Mouse (Mus musculus) spleen, adult 12 weeks (tissue): Measurements from ENCODE around the gene Gm5269.

Experiments used
- DNase-seq: peaks from one replicate; pipeline ENCODE4 v3.0.0; 2022; ENCODE audit warnings: low spot score

Gm5269 gene

DNA sequence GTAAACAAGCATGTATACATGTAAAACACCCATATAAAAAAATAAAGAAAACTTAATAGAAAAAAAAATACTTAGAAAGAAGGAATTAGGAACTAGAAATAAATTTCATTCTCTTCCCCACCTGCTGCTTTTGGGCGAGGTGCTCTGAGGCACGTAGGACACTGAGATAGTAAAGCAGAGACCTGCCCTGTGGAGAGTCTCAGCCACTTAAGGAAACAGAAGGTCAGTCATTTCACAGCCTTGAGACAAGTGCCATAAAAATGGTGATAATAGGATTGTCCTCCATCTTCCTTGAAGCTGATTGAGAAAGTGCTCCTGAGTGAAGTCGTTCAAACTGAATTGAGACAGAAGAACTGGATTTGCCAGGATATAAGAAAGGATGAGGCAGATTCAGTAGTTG, 12.6 kb downstream of the Gm5269 start:
- no peak for DNase-seq

DNA sequence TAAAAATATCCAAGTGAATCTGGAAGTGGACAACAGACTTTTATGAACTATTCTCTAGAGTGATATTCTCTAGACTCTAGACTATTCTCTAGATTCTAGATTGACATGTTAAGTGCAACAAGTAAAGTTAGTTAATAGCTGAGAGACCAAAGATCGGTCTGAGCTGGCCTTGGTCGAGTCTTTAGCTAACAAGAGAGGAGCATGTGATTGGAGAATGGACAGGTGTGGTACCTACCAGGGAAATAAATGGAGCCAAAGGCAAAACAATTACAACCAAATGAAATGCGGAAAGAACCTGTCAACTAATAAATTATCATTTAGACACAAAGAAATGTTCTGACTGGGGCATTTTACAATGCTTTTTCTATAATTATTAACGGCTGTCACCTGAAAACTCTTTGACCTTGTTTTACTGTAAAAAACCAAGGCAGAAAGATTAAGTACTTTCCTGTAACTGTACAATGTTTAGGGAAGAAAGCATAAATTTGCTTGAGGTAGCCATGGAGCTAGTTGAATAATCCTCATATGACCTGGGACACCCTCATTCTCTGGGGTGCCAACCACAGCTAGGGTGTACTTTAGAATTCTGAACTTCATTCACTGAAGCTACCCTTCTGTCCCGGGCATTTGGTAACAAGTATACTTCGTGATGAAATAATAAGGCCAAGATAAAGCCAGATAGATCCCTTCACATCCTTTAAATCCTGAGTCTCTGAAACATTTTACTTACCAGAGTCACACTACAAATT, 13.4 kb downstream of the Gm5269 start:
- no peak for DNase-seq

- DNase-seq: no peak
Observed at GRCm38 (mm10) chr1:45875640-45876039, 14.4 kb downstream of the Gm5269 start.

GRCm38 (mm10) chr1:45873250-45873649, 16.8 kb downstream of the Gm5269 start:
- DNase-seq: no peak

GRCm38 (mm10) chr1:45868479-45869137, 21.5 kb downstream of the Gm5269 start:
- DNase-seq: no peak

GRCm38 (mm10) chr1:45868050-45868449, 22.0 kb downstream of the Gm5269 start:
- DNase-seq: no peak

DNA sequence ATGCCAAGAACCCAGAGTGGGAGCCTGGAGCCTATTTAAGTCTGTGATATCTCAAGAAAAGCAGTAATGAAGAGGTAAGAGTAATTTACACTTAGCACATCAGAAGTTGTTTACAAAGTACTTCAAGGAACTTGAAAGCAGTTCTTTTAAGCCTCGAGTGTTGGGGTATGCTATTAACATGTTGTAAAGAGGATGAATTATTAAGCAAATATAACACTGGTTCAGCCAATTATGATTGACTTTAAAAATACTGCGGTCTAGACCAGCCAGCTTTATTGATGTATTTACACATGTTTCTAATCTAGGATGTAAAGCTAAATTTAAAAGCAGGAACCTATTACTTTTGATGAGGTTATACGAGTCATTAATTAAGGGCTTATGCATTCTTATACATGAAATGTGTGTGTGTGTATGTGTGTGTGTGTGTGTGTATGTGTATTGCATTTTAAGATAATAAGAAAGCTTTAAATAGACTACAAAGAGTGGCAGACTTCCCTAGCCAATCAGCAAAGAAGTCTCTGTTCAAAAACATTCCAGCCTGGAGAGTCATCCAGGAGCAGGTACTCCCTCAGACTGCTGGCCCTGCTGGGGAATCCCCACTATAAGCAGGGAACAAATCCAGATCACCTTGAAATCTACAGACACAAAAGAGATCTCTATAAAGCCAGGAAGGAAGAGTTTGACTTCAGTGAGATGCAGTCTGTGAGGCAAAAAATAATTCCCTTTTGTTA, 23.6 kb downstream of the Gm5269 start:
- DNase-seq: no peak

DNA sequence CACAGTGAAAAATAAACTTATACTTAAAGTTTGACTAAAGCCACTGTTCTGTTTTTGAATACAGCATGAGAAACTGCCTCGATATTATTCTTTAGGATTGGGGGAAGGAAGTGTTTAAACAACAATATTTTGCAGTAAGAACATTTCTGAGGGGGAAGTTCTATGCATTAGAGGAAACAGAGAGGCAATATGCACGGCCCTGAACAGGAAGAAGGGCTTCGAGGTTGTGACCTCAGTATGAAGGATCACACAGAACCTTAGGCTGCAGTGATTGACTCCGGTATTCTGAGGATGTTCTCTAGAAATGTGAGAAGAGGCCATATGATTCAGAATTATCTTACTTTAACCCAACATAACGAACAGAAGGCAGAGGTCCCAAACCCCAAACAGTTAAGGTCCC, 24.3 kb downstream of the Gm5269 start:
- no peak for DNase-seq

DNA sequence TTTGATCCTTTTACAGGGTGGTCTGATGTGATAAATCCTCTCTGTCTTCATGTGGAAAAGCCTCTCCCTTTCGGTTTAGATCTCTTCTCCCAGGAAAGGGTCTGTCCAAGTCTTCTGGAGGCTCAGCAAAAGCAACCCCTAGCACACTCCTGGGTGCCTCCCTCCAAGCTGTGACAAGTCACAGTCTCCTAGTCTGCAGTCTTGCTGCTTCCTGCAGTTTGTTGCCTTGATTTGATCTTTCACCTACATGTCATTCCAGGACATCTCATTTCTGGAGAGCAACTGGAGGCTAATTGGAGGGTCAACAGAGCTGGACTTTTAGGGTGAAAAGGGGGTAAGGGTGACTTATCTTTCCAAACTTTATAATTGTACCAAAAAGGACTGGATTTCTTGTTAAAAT, 24.8 kb downstream of the Gm5269 start:
- DNase-seq: no peak

DNA sequence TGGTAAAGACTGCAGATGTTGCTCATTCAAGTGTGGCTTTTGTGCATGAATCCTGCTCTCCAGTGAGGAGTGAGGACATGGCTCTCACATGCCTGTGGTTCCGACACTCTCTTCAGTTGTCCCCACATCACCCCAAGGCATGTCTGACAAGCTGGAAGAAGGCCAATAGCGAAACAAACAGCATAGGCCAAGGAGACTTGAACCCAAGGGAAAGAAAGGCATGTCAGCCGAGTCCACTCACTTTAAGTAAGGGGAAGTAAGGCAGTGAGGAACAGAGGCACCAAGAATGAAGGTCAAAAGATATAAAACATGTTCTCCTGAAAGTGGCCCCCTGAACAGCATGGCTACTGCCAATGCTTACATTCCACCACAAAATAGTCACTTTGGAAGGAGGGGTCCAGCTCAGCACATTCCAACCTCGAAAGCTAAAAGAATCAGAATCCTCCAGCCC, 25.5 kb downstream of the Gm5269 start:
- DNase-seq: no peak

GRCm38 (mm10) chr1:45863641-45864040, 26.4 kb downstream of the Gm5269 start:
- DNase-seq: no peak

DNA sequence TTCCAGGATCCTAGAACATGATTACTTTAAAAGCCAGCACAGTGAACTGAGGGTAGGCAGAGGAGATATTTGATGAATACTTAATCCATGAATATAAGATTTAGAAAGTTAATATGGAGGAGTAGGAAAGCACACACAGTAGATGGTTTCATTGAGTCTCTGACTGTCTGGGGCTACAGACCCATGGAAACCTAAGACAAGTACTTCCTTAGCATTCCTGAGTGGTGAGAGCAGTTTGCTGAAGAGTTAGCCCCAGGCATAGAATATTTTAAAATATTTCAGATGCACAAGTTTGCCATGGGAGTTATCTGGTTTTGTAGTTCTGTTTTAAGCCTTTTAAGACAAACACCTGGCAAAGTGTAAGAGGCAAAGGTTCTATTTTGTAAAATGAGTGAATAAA, 28.9 kb downstream of the Gm5269 start:
- DNase-seq: no peak

GRCm38 (mm10) chr1:45860349-45860748, 29.7 kb downstream of the Gm5269 start:
- no peak for DNase-seq

- no peak for DNase-seq
Observed at GRCm38 (mm10) chr1:45858038-45858437, 32.0 kb downstream of the Gm5269 start.

- DNase-seq: no peak
Observed at GRCm38 (mm10) chr1:45845466-45845865, 44.6 kb downstream of the Gm5269 start.
